Mouse (Mus musculus) brain, embryonic 14.5 days (tissue): ENCODE data around the gene Scaf4.

Source experiments
- CTCF ChIP-seq: fragments of 200-500 bp; IDR thresholded peaks from 2 replicates; pipeline ENCODE4 v1.5.1; 2012; ENCODE audit warnings: inconsistent platforms, mild to moderate bottlenecking, moderate library complexity, borderline replicate concordance; ENCODE audit not compliant: insufficient read depth, insufficient read length; ENCODE audit errors: extremely low read depth
- POLR2A ChIP-seq: fragments of 200-500 bp; IDR thresholded peaks from 2 replicates; pipeline ENCODE4 v1.6.1; 2012; ENCODE audit warnings: mild to moderate bottlenecking, inconsistent platforms, borderline replicate concordance; ENCODE audit not compliant: poor library complexity, insufficient read depth, insufficient read length, severe bottlenecking; ENCODE audit errors: extremely low read depth

- TF ChIP-seq CTCF (no peak), POLR2A (no peak)
Measured at GRCm38 (mm10) chr16:90303988-90304299, 19.6 kb upstream of the Scaf4 start.
